Mouse (Mus musculus) myocyte (in vitro differentiated cells): Measurements from ENCODE around the gene 1700020A23Rik.

ENCODE experiments used
- CEBPB ChIP-seq: IDR thresholded peaks from 2 replicates; pipeline ENCODE4 v1.6.1; 2011; ENCODE audit warnings: mild to moderate bottlenecking, moderate library complexity; ENCODE audit not compliant: poor library complexity, insufficient read depth, severe bottlenecking
- E2F4 ChIP-seq: IDR thresholded peaks from one replicate; pipeline ENCODE4 v1.6.1; 2011; ENCODE audit warnings: mild to moderate bottlenecking, control low read depth, moderate library complexity; ENCODE audit not compliant: insufficient read depth
- MAX ChIP-seq: IDR thresholded peaks from one replicate; pipeline ENCODE4 v1.6.1; 2011; ENCODE audit warnings: low read depth, mild to moderate bottlenecking, control low read depth
- MYOD1 ChIP-seq, 3 experiments: IDR thresholded peaks; one replicate each; pipeline ENCODE4 v1.6.1; 2011; ENCODE audit warnings: control low read depth in 2 of 3, low read depth in 2 of 3, mild to moderate bottlenecking in 2 of 3, moderate library complexity in 1 of 3; ENCODE audit not compliant: insufficient read length in 2 of 3, control insufficient read depth in 1 of 3
- MYOG ChIP-seq, 3 experiments: IDR thresholded peaks; one replicate each; pipeline ENCODE4 v1.6.1; 2011; ENCODE audit warnings: control low read depth in 2 of 3, low read depth in 2 of 3, mild to moderate bottlenecking in 2 of 3; ENCODE audit not compliant: insufficient read length in 2 of 3, control insufficient read depth in 1 of 3, insufficient read depth in 1 of 3
- POLR2A ChIP-seq: IDR thresholded peaks from one replicate; pipeline ENCODE4 v1.6.1; 2011; ENCODE audit warnings: low read depth, mild to moderate bottlenecking, control low read depth, moderate library complexity; ENCODE audit not compliant: insufficient read length
- POLR2AphosphoS2 ChIP-seq: IDR thresholded peaks from one replicate; pipeline ENCODE4 v1.6.1; 2011; ENCODE audit warnings: low read depth, control low read depth; ENCODE audit not compliant: insufficient read length
- TCF3 ChIP-seq: IDR thresholded peaks from one replicate; pipeline ENCODE4 v1.6.1; 2011; ENCODE audit warnings: low read depth, control low read depth; ENCODE audit not compliant: insufficient read length
- USF1 ChIP-seq: IDR thresholded peaks from one replicate; pipeline ENCODE4 v1.6.1; 2011; ENCODE audit warnings: low read depth, mild to moderate bottlenecking, control low read depth, moderate library complexity

DNA sequence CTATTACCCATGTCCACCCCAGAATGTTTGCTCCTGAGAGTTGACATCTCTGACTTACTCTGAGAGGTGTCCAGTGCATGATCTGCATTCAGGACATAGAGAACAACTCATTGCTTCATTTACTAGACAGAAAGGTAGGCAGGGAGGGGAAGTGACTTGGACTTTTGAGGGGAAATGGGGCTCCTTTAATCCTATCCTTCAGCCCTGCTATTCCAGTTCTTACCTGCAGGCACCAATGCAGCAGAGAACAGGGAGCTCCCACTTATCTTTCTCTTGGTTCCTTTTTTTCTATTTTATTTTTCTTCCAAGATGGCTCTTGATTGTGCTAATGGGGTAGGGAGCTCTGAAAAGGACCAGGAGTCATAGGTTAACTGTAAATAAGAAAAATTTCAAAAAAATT lies 43.4 kb downstream of the 1700020A23Rik start:
- no peak for TF ChIP-seq MAX
- no peak for TF ChIP-seq CEBPB
- TF ChIP-seq MYOG (IDR thresholded peaks at IDR 0.05; ENCODE audit: control insufficient read depth in 1 of 3, insufficient read depth in 1 of 3, insufficient read length in 2 of 3, low read depth in 2 of 3), result no peak
- TF ChIP-seq POLR2AphosphoS2, result no peak
- TF ChIP-seq POLR2A, result no peak
- no peak for TF ChIP-seq MYOD1 (IDR thresholded peaks at IDR 0.05; ENCODE audit: control insufficient read depth in 1 of 3, insufficient read length in 2 of 3, low read depth in 2 of 3)
- no peak for TF ChIP-seq E2F4
- no peak for TF ChIP-seq TCF3
- no peak for TF ChIP-seq USF1
